Mouse (Mus musculus): ENCODE measurements at regions not wholly inside any gene's neighbourhood (a gene's known extent, or its start where the extent isn't known, plus 50 kb on each side); places are given as distances from the start of the nearest gene placed in this dataset.

- no peak for DNase-seq (ENCODE audit: low read depth, low spot score)
- Histone ChIP-seq H3K27ac (ENCODE audit: control insufficient read depth, low read depth, low read length) (no peak overlapping the region), H3K27me3 (ENCODE audit: control insufficient read depth in 1 of 2, insufficient read depth in 2 of 2, low read length in 2 of 2) (no peaks in the 10 kb centered on the region), H3K9me3 (replicated peaks; ENCODE audit: insufficient read depth, low read length) (no peaks in the 10 kb centered on the region), H3K4me1 (ENCODE audit: control insufficient read depth in 1 of 2, insufficient read depth in 2 of 2, low read length in 2 of 2) (no peaks in the 10 kb centered on the region), H3K4me3 (ENCODE audit: control insufficient read depth in 1 of 2, insufficient read depth in 1 of 2, low read depth in 2 of 2, low read length in 2 of 2) (no peak overlapping the region), H3K9ac (ENCODE audit: control insufficient read depth, low read depth, low read length, poor library complexity, severe bottlenecking) (no peak overlapping the region), H3K36me3 (ENCODE audit: control insufficient read depth in 1 of 2, insufficient read depth in 2 of 2, low read length in 2 of 2) (no peaks in the 10 kb centered on the region), H3K79me2 (ENCODE audit: control insufficient read depth, insufficient read depth, low read length, poor library complexity) (no peaks in the 10 kb centered on the region)
- TF ChIP-seq NELFE (IDR thresholded peaks at IDR 0.05; ENCODE audit: low read depth, low read length) (no peak), NRF1 (IDR thresholded peaks at IDR 0.05; ENCODE audit: insufficient read depth, low read depth, low read length, poor library complexity, severe bottlenecking) (no peak), ELF1 (IDR thresholded peaks at IDR 0.05; ENCODE audit: low read depth, low read length) (no peak), ZNF384 (IDR thresholded peaks at IDR 0.05; ENCODE audit: low read depth, low read length) (no peak), MEF2A (IDR thresholded peaks at IDR 0.05; ENCODE audit: extremely low read depth, insufficient replicate concordance, low read depth, low read length, poor library complexity, severe bottlenecking) (no peak), MAFK (IDR thresholded peaks at IDR 0.05; ENCODE audit: borderline replicate concordance, low read depth, low read length) (no peak), MXI1 (IDR thresholded peaks at IDR 0.05; ENCODE audit: low read depth, low read length) (no peak), ZMIZ1 (IDR thresholded peaks at IDR 0.05; ENCODE audit: low read depth, low read length) (no peak), HCFC1 (IDR thresholded peaks at IDR 0.05; ENCODE audit: low read depth, low read length) (no peak), CTCF (IDR thresholded peaks at IDR 0.05 in 2 of 3, conservative IDR thresholded peaks at IDR 0.05 in 1 of 3; ENCODE audit: control insufficient read depth in 1 of 3, insufficient read depth in 1 of 3, low read depth in 2 of 3, low read length in 3 of 3, poor library complexity in 1 of 3, severe bottlenecking in 1 of 3) (no peak), TAL1 (IDR thresholded peaks at IDR 0.05; ENCODE audit: low read length) (no peak), SIN3A (IDR thresholded peaks at IDR 0.05; ENCODE audit: low read length) (no peak), GATA1 (IDR thresholded peaks at IDR 0.05; ENCODE audit: low read depth, low read length) (no peak), MYB (IDR thresholded peaks at IDR 0.05; ENCODE audit: low read depth, low read length) (no peak), KAT2A (conservative IDR thresholded peaks at IDR 0.05; ENCODE audit: low read depth, low read length) (no peak), USF2 (IDR thresholded peaks at IDR 0.05; ENCODE audit: borderline replicate concordance in 1 of 2, insufficient read depth in 1 of 2, low read depth in 1 of 2, low read length in 2 of 2) (no peak)
These were observed 199.2 kb upstream of the Sp4 start for GRCm38 (mm10) chr12:118500392-118500791.

GRCm38 (mm10) chr12:118488038-118488437, 186.8 kb upstream of the Sp4 start:
- TF ChIP-seq POLR2AphosphoS2 (IDR thresholded peaks at IDR 0.05; ENCODE audit: low read length) (no peak), ZMIZ1 (IDR thresholded peaks at IDR 0.05; ENCODE audit: low read depth, low read length) (no peak), MAZ (IDR thresholded peaks at IDR 0.05; ENCODE audit: low read depth, low read length) (no peak), ETS1 (IDR thresholded peaks at IDR 0.05; ENCODE audit: low read depth, low read length) (no peak), MXI1 (IDR thresholded peaks at IDR 0.05; ENCODE audit: low read depth, low read length) (no peak), ZKSCAN1 (IDR thresholded peaks at IDR 0.05; ENCODE audit: low read depth, low read length) (no peak), CTCF (IDR thresholded peaks at IDR 0.05 in 2 of 3, conservative IDR thresholded peaks at IDR 0.05 in 1 of 3; ENCODE audit: control insufficient read depth in 1 of 3, insufficient read depth in 1 of 3, low read depth in 2 of 3, low read length in 3 of 3, poor library complexity in 1 of 3, severe bottlenecking in 1 of 3) (no peak), SIN3A (IDR thresholded peaks at IDR 0.05; ENCODE audit: low read length) (no peak), MAFK (IDR thresholded peaks at IDR 0.05; ENCODE audit: borderline replicate concordance, low read depth, low read length) (no peak), POLR2A (IDR thresholded peaks at IDR 0.05; ENCODE audit: control insufficient read depth in 1 of 2, insufficient read depth in 1 of 2, low read depth in 1 of 2, low read length in 2 of 2, poor library complexity in 1 of 2) (no peak), NELFE (IDR thresholded peaks at IDR 0.05; ENCODE audit: low read depth, low read length) (no peak), USF2 (IDR thresholded peaks at IDR 0.05; ENCODE audit: borderline replicate concordance in 1 of 2, insufficient read depth in 1 of 2, low read depth in 1 of 2, low read length in 2 of 2) (no peak), TAL1 (IDR thresholded peaks at IDR 0.05; ENCODE audit: low read length) (no peak), KAT2A (conservative IDR thresholded peaks at IDR 0.05; ENCODE audit: low read depth, low read length) (no peak), TBP (IDR thresholded peaks at IDR 0.05; ENCODE audit: low read depth, low read length) (no peak), HCFC1 (IDR thresholded peaks at IDR 0.05; ENCODE audit: low read depth, low read length) (no peak)
- H3K36me3 ChIP-seq (ENCODE audit: control insufficient read depth in 1 of 2, insufficient read depth in 2 of 2, low read length in 2 of 2) = no peaks in the 10 kb centered on the region
- H3K4me3 ChIP-seq (ENCODE audit: control insufficient read depth in 1 of 2, insufficient read depth in 1 of 2, low read depth in 2 of 2, low read length in 2 of 2) = no peak overlapping the region
- no peaks in the 10 kb centered on the region for H3K27me3 ChIP-seq (ENCODE audit: control insufficient read depth in 1 of 2, insufficient read depth in 2 of 2, low read length in 2 of 2)
- H3K9ac ChIP-seq (ENCODE audit: control insufficient read depth, low read depth, low read length, poor library complexity, severe bottlenecking) = no peak overlapping the region
- no peak for DNase-seq (ENCODE audit: low read depth, low spot score)
- no peaks in the 10 kb centered on the region for H3K79me2 ChIP-seq (ENCODE audit: control insufficient read depth, insufficient read depth, low read length, poor library complexity)
- H3K27ac ChIP-seq (ENCODE audit: control insufficient read depth, low read depth, low read length) = no peak overlapping the region
- H3K4me1 ChIP-seq (ENCODE audit: control insufficient read depth in 1 of 2, insufficient read depth in 2 of 2, low read length in 2 of 2) = no peaks in the 10 kb centered on the region
- no peaks in the 10 kb centered on the region for H3K9me3 ChIP-seq (replicated peaks; ENCODE audit: insufficient read depth, low read length)
